Mouse (Mus musculus) cerebral cortex, adult 2 months (tissue): ENCODE data around the gene Sema5a.

ENCODE experiments used
- WGBS: fragments of 180-500 bp; shearing (Covaris S2); methylation state at CpG from one replicate; pipeline ENCODE4 v1.1.7; 2018; 5-methylcytosine and 5-hydroxymethylcytosine counted together

The Sema5a gene

GRCm38 (mm10) chr15:32546746-32547145 is 302.1 kb downstream of the Sema5a start:
- WGBS, result 87% methylated on average over 7 of the region's 7 CpGs

DNA sequence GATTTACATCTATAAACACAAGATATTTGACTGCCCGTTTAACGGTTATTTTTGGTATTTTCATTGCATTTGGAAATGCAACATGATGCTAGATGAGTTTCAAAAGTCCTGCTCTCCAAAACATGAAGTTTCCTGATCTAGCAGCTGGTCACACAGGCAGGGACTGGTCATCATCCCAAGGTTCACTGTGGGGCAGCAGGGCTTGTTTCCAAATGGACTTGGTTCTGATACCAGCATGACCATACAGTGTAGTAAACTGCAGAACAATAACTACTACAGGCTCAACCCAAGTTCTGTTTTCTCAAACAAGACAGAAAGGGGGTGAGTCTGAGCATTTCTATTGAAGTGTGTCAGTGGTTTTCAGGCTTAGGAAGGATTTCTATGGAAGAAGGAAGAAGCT is 314.3 kb downstream of the Sema5a start:
- 88% methylated on average over 2 of the region's 2 CpGs for WGBS

DNA sequence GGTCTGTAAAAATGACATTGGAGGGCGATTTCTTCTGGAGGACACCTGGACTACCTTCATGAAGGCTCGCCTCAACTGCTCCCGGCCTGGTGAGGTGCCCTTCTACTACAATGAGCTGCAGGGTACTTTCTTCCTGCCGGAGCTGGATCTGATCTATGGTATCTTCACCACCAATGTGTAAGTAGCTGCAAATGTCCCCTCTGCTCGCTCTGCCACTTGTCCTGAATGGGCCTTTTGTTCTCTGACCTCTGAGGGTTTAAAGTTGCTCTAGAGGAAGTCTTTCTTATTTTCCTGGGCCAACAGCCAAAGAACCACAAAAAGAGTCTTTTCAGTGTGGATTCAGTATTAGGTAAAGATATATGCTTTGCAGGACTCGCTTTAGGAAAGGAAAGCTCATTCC is 318.0 kb downstream of the Sema5a start:
- 75% methylated on average over 6 of the region's 6 CpGs for WGBS

DNA sequence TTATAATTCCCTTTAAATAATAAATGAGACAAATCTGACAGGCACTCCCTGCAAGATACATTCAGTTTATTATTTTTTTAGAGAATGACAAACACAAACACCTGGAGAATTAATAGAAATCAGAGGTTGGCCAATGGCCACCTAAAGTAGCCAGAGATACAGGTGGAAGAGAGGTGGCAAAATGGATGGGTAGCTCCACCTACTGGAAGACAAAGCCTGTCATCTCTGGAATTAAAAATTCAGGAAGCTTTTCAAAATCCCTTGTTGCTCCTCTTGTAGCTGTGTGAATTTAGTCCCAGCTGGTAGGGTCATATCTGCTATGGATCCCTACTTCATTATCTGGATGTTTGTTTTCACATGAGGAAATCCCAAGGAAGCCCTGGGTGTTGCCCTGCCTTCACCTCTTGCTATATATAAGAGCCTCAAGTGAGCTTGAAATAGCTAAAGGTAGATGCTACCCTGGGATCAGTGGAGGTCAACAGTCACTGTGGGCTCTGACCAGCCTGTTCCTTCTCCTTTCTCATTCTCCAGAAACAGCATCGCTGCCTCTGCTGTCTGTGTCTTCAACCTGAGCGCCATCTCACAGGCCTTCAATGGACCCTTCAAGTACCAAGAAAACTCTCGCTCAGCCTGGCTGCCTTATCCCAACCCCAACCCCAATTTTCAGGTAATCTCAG is 323.7 kb downstream of the Sema5a start:
- 82% methylated on average over 3 of the region's 3 CpGs for WGBS

GRCm38 (mm10) chr15:32568858-32569387 is 324.3 kb downstream of the Sema5a start:
- 68% methylated on average over 6 of the region's 6 CpGs for WGBS

GRCm38 (mm10) chr15:32574327-32574726 is 329.7 kb downstream of the Sema5a start:
- 85% methylated on average over 6 of the region's 6 CpGs for WGBS

DNA sequence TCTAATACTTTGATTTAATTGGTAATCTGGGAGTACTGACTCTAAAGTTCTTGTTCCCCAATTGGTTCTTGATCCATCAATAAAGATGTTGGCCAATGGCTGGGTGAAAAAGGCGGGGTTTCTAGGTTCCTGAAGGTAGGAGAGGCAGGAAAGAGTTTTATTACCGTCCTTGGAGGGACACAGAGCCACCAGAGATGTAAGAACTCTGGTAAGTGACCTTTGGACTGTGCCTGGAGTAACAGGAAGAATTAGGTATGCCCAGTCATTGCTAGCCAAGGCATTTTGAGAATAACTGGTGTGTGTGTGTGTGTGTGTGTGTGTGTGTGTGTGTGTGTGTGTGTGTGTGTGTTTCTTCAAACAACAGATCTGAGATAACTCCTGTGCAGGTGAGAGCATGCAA is 330.6 kb downstream of the Sema5a start:
- 84% methylated on average over 2 of the region's 2 CpGs for WGBS

- WGBS, result 85% methylated on average over 4 of the region's 4 CpGs
Measured at GRCm38 (mm10) chr15:32579351-32579750, 334.7 kb downstream of the Sema5a start.

DNA sequence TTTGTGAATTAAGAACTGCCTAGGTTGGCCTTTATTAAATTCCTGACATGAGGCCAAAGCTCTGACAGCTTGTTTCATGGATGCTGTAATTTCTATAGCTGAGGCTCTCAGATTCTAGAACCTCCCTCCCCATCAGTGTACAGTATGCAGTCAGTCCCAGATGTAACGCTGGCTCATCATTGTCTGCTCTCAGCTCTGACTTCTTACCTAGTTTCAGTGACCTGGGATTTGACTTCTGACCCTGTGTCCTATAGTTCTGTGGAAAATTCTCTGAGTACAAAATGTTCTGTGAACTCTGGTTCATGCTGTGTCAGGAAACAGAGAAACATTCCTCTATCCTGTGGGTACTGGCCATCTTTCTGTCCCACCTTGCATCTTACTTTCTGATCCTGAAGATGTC is 346.0 kb downstream of the Sema5a start:
- WGBS, result 79% methylated on average over 1 of the region's 1 CpGs

- WGBS, result 96% methylated on average over 5 of the region's 5 CpGs
Measured at GRCm38 (mm10) chr15:32593746-32594145, 349.1 kb downstream of the Sema5a start.

- 70% methylated on average over 6 of the region's 6 CpGs for WGBS
Measured at GRCm38 (mm10) chr15:32596574-32596973, 352.0 kb downstream of the Sema5a start.

DNA sequence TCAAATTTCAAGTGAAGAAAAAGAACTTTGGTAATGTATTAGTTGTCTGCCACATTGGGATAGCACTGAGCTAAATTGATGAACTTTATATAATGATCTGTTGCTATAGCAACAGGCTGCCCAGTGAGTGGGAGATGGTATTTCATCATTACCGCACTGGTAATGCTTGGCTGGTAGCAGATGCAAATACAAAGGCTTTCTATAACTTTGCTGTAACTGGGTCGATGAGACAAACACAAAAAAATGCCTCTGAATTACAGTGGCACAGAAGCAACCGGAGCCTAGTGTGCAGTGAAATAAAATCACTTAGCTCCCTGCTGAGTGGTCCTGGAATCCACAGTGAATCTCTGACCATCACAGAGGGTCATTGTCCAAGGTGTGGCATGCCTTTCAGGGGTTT is 352.6 kb downstream of the Sema5a start:
- WGBS, result 37% methylated on average over 3 of the region's 3 CpGs

DNA sequence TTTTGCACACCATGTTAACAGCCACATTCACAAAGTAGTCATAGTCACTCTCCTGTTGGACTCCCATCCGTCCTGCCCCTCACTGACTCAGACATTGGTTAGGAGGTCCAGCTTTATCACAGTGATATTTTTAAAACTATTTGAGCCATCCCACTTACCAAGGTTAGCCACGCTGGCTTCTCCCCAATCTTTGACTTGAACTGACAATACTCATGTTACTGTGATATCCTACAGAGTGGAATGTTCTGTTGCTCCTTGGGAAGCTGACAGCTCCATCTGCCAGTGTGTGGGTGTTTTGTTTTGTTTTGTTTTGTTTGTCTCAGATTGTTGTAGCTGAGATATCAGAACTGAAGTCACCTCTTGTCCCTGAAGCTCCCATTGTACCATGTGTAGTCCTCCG is 362.6 kb downstream of the Sema5a start:
- 85% methylated on average over 3 of the region's 3 CpGs for WGBS

DNA sequence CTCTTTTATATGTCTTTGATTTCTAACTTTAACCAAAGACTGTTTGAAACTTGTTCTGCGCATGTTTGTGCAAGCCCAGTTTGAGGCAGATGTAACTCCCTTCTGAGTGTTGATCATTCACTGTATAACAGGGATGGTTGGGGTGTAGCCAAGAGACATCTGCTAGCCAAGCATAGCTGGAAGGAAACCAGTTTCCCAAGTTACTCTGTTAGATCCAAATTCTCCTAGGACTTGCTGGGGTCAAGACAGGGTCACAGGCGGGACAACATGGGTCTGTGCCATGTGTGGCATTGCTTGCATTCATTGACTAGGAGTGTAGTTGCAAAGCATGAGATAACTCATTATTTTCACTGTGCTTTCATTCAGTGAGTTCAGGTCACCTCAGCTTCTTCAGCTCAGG is 366.2 kb downstream of the Sema5a start:
- WGBS, result 47% methylated on average over 2 of the region's 2 CpGs

GRCm38 (mm10) chr15:32611201-32611600 is 366.6 kb downstream of the Sema5a start:
- WGBS, result 79% methylated on average over 7 of the region's 7 CpGs

DNA sequence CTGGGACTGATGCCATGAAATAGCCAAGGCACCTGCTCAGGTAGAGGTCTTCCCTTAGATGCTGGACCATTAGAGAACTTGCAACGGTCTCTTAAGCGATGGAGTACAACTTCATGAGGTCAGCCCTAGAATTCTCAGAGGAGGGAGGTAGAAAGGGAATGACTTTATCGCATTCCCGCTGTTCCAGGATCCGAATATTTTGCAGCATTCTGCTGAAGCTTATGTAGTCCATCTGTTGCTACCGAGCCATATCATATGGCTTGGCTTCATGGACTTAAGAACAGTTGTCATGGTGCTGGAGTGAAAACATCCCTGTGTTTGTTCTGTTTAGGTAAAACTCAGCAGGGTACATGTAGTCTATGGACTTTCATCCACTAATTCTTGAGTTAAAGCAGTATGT is 369.1 kb downstream of the Sema5a start:
- 65% methylated on average over 6 of the region's 6 CpGs for WGBS

DNA sequence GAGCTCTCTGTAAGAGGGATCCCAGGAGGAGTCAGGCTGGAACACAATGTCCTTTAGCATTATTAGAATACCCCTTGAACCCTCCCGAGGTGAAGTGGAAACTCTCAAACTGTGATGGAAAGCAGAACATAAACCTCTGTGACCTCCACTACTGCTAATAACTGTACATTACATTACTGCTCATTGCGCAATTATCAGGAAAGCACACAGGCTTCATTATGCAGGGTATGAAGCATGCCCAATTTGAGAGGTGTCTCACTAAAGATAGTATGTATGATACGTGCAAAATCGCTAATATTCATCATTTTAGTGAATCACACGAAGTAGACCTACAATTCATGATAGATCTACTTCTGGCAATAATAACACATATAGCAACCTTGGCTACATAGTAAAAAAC is 371.2 kb downstream of the Sema5a start:
- WGBS, result 92% methylated on average over 5 of the region's 5 CpGs

- 49% methylated on average over 2 of the region's 2 CpGs for WGBS
Measured at GRCm38 (mm10) chr15:32619199-32619598, 374.6 kb downstream of the Sema5a start.

DNA sequence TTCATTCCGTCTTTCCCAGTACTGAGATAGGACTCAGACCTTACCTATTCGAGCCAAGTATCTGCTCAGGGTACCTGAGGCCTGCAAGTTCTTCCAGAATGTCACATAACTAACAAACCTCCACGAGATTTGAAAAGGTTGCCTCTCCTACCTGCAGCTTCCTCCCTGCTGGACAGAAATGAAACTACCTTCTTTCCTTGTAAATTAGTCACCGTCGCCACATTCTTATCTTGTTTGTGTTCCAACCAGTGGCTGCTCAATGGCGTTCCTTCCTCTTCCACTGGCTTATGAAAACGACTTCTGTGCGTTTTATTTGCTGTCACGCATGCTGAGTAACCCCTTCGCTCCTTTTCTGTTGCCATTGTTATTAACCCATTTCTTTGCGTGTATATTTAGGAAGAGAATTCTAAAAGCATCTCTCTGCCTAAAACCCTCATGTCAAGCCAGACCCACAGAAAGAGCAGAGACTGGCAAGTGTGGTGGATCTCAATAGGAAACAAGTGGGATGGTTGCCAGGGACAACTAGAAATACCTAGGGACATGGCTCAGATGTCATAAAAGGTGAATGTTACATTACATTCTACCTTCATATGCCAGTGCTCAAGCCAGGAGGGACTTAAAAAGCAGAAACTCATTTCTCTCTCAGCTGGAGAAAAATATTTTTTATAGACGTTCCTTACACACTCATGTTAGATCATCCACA is 378.6 kb downstream of the Sema5a start:
- WGBS, result 87% methylated on average over 12 of the region's 12 CpGs

DNA sequence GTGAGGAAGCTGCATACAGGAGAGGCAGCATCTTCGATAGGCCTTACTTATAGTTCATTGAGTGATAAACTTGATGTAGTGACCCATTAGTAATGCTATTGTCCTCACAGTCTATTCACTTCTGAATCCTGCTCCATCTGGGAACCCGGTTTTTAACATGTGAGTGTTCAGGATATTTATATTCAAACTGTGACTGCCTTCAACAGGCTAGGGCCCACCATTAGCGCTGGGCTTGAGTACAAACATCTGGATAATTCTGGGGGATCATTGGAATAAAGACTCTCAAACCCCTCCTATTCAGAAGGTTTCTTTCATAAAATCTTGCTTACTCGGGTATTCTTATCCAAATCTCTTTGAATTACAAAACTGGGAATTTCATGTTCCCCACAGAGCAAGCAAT is 379.5 kb downstream of the Sema5a start:
- WGBS, result 87% methylated on average over 4 of the region's 4 CpGs

GRCm38 (mm10) chr15:32626031-32626430 is 381.4 kb downstream of the Sema5a start:
- WGBS, result 96% methylated on average over 2 of the region's 2 CpGs

DNA sequence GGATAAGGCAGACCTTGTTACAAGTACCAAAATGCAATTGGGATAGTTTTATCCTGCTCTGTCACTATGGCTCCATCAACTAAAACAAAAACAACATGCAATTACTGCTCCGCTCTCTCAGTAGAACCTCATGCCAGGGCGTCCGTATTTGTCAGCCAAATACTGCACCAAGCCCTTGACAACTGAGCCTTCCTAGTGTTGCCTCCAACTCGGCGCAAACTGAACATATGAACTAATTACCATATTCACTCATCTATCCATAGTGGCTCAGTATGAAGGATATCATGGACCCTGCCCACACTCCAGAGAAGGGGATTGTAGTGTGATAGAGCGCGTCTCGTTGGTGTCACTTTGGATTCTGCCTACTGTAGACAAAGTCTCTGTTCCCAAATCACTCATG is 389.1 kb downstream of the Sema5a start:
- WGBS, result 83% methylated on average over 8 of the region's 8 CpGs

DNA sequence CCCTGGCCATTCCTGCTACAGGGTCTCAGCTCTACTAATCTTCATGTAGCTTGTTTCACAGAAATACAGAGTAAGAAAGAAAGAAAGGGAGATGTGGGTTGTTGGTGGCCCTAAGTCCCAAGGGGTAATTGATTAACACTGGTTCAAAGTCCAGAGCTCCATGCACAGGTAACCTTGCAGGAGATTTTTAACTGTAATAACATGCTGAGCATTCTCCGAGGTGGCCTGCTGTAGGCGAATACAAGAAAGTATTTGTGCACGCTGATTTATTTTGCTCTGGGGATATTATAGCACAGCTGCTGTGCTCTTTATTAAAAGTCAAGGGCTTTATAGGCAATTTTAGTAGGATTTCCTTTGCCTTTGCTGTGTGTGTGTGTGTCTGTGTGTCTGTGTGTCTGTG is 393.3 kb downstream of the Sema5a start:
- WGBS, result 91% methylated on average over 3 of the region's 3 CpGs
